ENCODE assay signal across 21 mouse cellular contexts in the genomic region with DNA sequence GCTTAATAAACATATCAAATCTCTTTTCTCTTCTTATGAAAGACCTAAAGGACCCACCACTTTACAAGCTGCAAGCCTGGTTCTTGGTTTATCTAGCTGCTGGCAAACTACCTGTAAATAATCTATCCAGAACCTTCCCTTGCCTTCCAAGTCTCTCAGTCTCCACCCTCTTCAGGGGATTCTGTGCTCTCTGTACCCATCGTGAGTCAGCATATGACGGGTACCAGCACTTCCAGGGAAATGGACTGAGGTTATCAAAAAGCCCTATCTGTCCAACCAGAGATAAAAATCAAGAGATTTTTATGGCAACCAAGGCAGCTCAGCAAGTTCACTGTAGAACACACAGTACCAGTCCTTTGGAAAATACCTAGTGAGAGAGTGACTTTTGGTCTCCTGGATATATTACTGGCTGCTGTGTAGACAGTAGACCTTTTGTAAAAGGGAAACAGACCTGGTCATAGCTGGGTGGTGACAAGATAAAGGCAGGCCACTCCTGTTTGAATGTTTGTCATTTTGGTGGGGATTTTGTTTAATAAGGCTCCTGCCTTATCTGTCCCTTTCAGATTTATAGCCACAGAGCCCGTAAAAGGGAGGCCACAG.
A peak's percentile ranks its signal among the peaks of the same experiment; 100 is the strongest.
DNase-seq lines count a peak whose midpoint lies in the region; ATAC-seq and TF ChIP-seq lines count a peak whose summit lies in the region.
"Had no signal": no experiment of that assay in that cellular context is flagged by ENCODE, and none has a peak within 500 bp of the region (broad histone marks: within the 10 kb centered on the region; RNA-seq: fewer than 3 reads in every experiment).

No protein-coding gene starts in this region.

- no peaks in the 10 kb centered on the region for H3K9me3 ChIP-seq in MEL (replicated peaks; ENCODE audit: insufficient read depth, low read length)
- no peaks in the 10 kb centered on the region for H3K9me3 ChIP-seq in intestine, postnatal 0 days (ENCODE audit: control insufficient read depth)
- no peaks in the 10 kb centered on the region for H3K9me3 ChIP-seq in stomach, embryonic 16.5 days (replicated peaks; ENCODE audit: control insufficient read depth, low read length)
- H3K9me3 ChIP-seq in forebrain, embryonic 11.5 days (ENCODE audit: control insufficient read depth, low read length), result no peaks in the 10 kb centered on the region
- H3K9me3 ChIP-seq: embryonic facial prominence, embryonic 12.5 days; forebrain, embryonic 13.5 days; G1E; heart, embryonic 12.5 days; hindbrain, embryonic 10.5 days had no signal

- TF ChIP-seq POLR2A in MEL (IDR thresholded peaks at IDR 0.05; ENCODE audit: control insufficient read depth in 1 of 2, insufficient read depth in 1 of 2, low read depth in 1 of 2, low read length in 2 of 2, poor library complexity in 1 of 2), result no peak

- WGBS in intestine, postnatal 0 days, result 43% methylated on average over 3 of the region's 3 CpGs
- WGBS in stomach, embryonic 16.5 days, result 73% methylated on average over 3 of the region's 3 CpGs
- WGBS in forebrain, embryonic 11.5 days, result 92% methylated on average over 3 of the region's 3 CpGs

- no peak overlapping the region for H3K4me2 ChIP-seq in intestine, postnatal 0 days (replicated peaks; ENCODE audit: low read depth)
- H3K4me2 ChIP-seq in stomach, embryonic 16.5 days (ENCODE audit: low read depth, low read length), result no peak overlapping the region
- H3K4me2 ChIP-seq in forebrain, embryonic 11.5 days (ENCODE audit: low read depth, low read length, severe bottlenecking), result no peak overlapping the region
- H3K4me2 ChIP-seq: embryonic facial prominence, embryonic 12.5 days; forebrain, embryonic 13.5 days; heart, embryonic 12.5 days; hindbrain, embryonic 14.5 days had no signal

- TF ChIP-seq EP300 in MEL (IDR thresholded peaks at IDR 0.05; ENCODE audit: low read depth in 1 of 2, low read length in 2 of 2), result no peak; a peak in 1 of 4 replicates

- TF ChIP-seq CTCF in gastrocnemius, adult 2 months (IDR thresholded peaks at IDR 0.05), result no peak
- no peak for TF ChIP-seq CTCF in MEL (IDR thresholded peaks at IDR 0.05 in 2 of 3, conservative IDR thresholded peaks at IDR 0.05 in 1 of 3; ENCODE audit: control insufficient read depth in 1 of 3, insufficient read depth in 1 of 3, low read depth in 2 of 3, low read length in 3 of 3, poor library complexity in 1 of 3, severe bottlenecking in 1 of 3)
- TF ChIP-seq CTCF in intestine, postnatal 0 days (IDR thresholded peaks at IDR 0.05; ENCODE audit: low read depth), result no peak

- peaks cover 0 to 17% of the 10 kb centered on the region in 2 experiments; a peak in 2 of 4 replicates for H3K36me3 ChIP-seq in MEL (ENCODE audit: control insufficient read depth in 1 of 2, insufficient read depth in 2 of 2, low read length in 2 of 2)
- no peaks in the 10 kb centered on the region for H3K36me3 ChIP-seq in intestine, postnatal 0 days (ENCODE audit: control insufficient read depth, insufficient read depth)
- no peaks in the 10 kb centered on the region for H3K36me3 ChIP-seq in stomach, embryonic 16.5 days (ENCODE audit: control insufficient read depth, insufficient read depth, low read length)
- no peaks in the 10 kb centered on the region for H3K36me3 ChIP-seq in forebrain, embryonic 11.5 days (ENCODE audit: control insufficient read depth, insufficient read depth, low read length)
- H3K36me3 ChIP-seq: embryonic facial prominence, embryonic 12.5 days; heart, embryonic 12.5 days; hindbrain, embryonic 10.5 days had no signal

- intact Hi-C loops in gastrocnemius, adult 2 months (cut with DNase I), result no loop called here

- peak; percentile 63 for ATAC-seq in intestine, postnatal 0 days
- no peak for ATAC-seq in stomach, embryonic 16.5 days (ENCODE audit: insufficient read depth, low FRiP score)
- no peak for ATAC-seq in forebrain, embryonic 11.5 days (replicated peaks; ENCODE audit: low FRiP score)
- ATAC-seq: CD4-positive, CD25-positive, alpha-beta regulatory T cell, adult 4 months; forebrain, embryonic 13.5 days; forebrain, postnatal 0 days had no signal

- TF ChIP-seq RAD21 in MEL (IDR thresholded peaks at IDR 0.05; ENCODE audit: low read depth, low read length), result no peak

- H3K27ac ChIP-seq in gastrocnemius, adult 2 months, result 0 out of 2 replicates have a peak overlapping the region, but pooled peaks have one; percentile 3
- no peak overlapping the region for H3K27ac ChIP-seq in MEL (ENCODE audit: control insufficient read depth, low read depth, low read length)
- H3K27ac ChIP-seq in intestine, postnatal 0 days (ENCODE audit: low read depth, low read length), result 0 out of 2 replicates have a peak overlapping the region, but pooled peaks have one; percentile 6
- H3K27ac ChIP-seq in stomach, embryonic 16.5 days (ENCODE audit: low read length), result peak overlapping the region; percentile 34; the same call in 1 of the 2 replicates
- H3K27ac ChIP-seq in forebrain, embryonic 11.5 days (ENCODE audit: low read depth, low read length), result no peak overlapping the region
- H3K27ac ChIP-seq: embryonic facial prominence, embryonic 12.5 days; forebrain, embryonic 13.5 days; hindbrain, embryonic 10.5 days; hindbrain, embryonic 14.5 days had no signal

- no peak overlapping the region for H3K4me3 ChIP-seq in gastrocnemius, adult 2 months
- no peak overlapping the region for H3K4me3 ChIP-seq in MEL (ENCODE audit: control insufficient read depth in 1 of 2, insufficient read depth in 1 of 2, low read depth in 2 of 2, low read length in 2 of 2)
- H3K4me3 ChIP-seq in intestine, postnatal 0 days (ENCODE audit: low read depth, low read length), result no peak overlapping the region
- H3K4me3 ChIP-seq in stomach, embryonic 16.5 days (replicated peaks; ENCODE audit: low read length), result no peak overlapping the region
- no peak overlapping the region for H3K4me3 ChIP-seq in forebrain, embryonic 11.5 days (ENCODE audit: low read depth, low read length)
- H3K4me3 ChIP-seq: embryonic facial prominence, embryonic 12.5 days; forebrain, embryonic 13.5 days; heart, embryonic 12.5 days; hindbrain, embryonic 10.5 days had no signal

- no peak for DNase-seq in gastrocnemius, adult 2 months
- no peak for DNase-seq in gastrocnemius, postnatal 10 days
- peak; percentile 38 for DNase-seq in MEL (ENCODE audit: low read depth, low spot score)
- no peak for DNase-seq in forebrain, embryonic 11.5 days (ENCODE audit: low spot score)
- DNase-seq in heart, adult 8-10 months (ENCODE audit: low spot score), result no peak
- DNase-seq: adrenal gland, postnatal 14 days; B cell, adult 2 months; cerebellum, adult 11-12 months; cerebellum, adult 9-10 months; cerebellum, postnatal 25 days; forebrain, postnatal 0 days; heart, adult 18-20 months had no signal

- H3K9ac ChIP-seq in MEL (ENCODE audit: control insufficient read depth, low read depth, low read length, poor library complexity, severe bottlenecking), result no peak overlapping the region
- H3K9ac ChIP-seq in intestine, postnatal 0 days (ENCODE audit: low read depth, low read length), result no peak overlapping the region
- H3K9ac ChIP-seq in stomach, embryonic 16.5 days (ENCODE audit: low read length), result no peak overlapping the region
- H3K9ac ChIP-seq in forebrain, embryonic 11.5 days (ENCODE audit: low read length), result no peak overlapping the region
- H3K9ac ChIP-seq: embryonic facial prominence, embryonic 12.5 days; forebrain, embryonic 13.5 days; forebrain, postnatal 0 days; heart, embryonic 12.5 days; hindbrain, embryonic 14.5 days had no signal

- peaks cover 4 to 9% of the 10 kb centered on the region in 2 experiments for H3K4me1 ChIP-seq in MEL (ENCODE audit: control insufficient read depth in 1 of 2, insufficient read depth in 2 of 2, low read length in 2 of 2)
- H3K4me1 ChIP-seq in intestine, postnatal 0 days (replicated peaks; ENCODE audit: control insufficient read depth, insufficient read depth, low read length), result peaks cover 19% of the 10 kb centered on the region
- 0 out of 2 replicates have a peak, but pooled peaks cover 4% of the 10 kb centered on the region for H3K4me1 ChIP-seq in stomach, embryonic 16.5 days (ENCODE audit: control insufficient read depth, insufficient read depth, low read length)
- H3K4me1 ChIP-seq in forebrain, embryonic 11.5 days (replicated peaks; ENCODE audit: control insufficient read depth, insufficient read depth, low read length), result no peaks in the 10 kb centered on the region
- H3K4me1 ChIP-seq: embryonic facial prominence, embryonic 12.5 days; hindbrain, embryonic 10.5 days had no signal

- H3K27me3 ChIP-seq in MEL (ENCODE audit: control insufficient read depth in 1 of 2, insufficient read depth in 2 of 2, low read length in 2 of 2), result no peaks in the 10 kb centered on the region
- no peaks in the 10 kb centered on the region for H3K27me3 ChIP-seq in intestine, postnatal 0 days (replicated peaks; ENCODE audit: control insufficient read depth, insufficient read depth, low read length)
- H3K27me3 ChIP-seq in stomach, embryonic 16.5 days (ENCODE audit: control insufficient read depth, insufficient read depth, low read length), result no peaks in the 10 kb centered on the region
- no peaks in the 10 kb centered on the region for H3K27me3 ChIP-seq in forebrain, embryonic 11.5 days (ENCODE audit: control insufficient read depth, insufficient read depth, low read length)
- H3K27me3 ChIP-seq: embryonic facial prominence, embryonic 12.5 days; forebrain, embryonic 13.5 days; heart, embryonic 12.5 days had no signal

- no peaks in the 10 kb centered on the region for H3K79me2 ChIP-seq in MEL (ENCODE audit: control insufficient read depth, insufficient read depth, low read length, poor library complexity)

TF ChIP-seq in MEL, 35 proteins besides CTCF, POLR2A, EP300 and RAD21:
- TF ChIP-seq RCOR1 (IDR thresholded peaks at IDR 0.05; ENCODE audit: low read depth, low read length), result peak; percentile 67; the same call in 1 of the 2 replicates
- no peak for TF ChIP-seq USF1 (IDR thresholded peaks at IDR 0.05; ENCODE audit: low read depth, low read length)
- no peak for TF ChIP-seq KAT2A (conservative IDR thresholded peaks at IDR 0.05; ENCODE audit: low read depth, low read length)
- peak; percentile 16 for TF ChIP-seq GATA1 (IDR thresholded peaks at IDR 0.05; ENCODE audit: low read depth, low read length)

Comparison
In these comparisons a context has a peak if more than half of its experiments do, and no peak if none do; other contexts are left out.
1. H3K27ac ChIP-seq: peak in gastrocnemius, adult 2 months (single experiment), intestine, postnatal 0 days (single experiment) and stomach, embryonic 16.5 days (single experiment); none in MEL (single experiment) and forebrain, embryonic 11.5 days (single experiment).